Mouse (Mus musculus): Measurements from ENCODE around the gene Olfr713. TPM values are rescaled to one million over a fixed set of nuclear protein-coding genes. Genes with fewer than 3 reads are reported as not detected.

Olfr713 gene
- not detected in 2 replicates for polyA plus RNA-seq (2016; fragmentation: Nextera tagmentation; extraction: Ambion mirVana)

DNA sequence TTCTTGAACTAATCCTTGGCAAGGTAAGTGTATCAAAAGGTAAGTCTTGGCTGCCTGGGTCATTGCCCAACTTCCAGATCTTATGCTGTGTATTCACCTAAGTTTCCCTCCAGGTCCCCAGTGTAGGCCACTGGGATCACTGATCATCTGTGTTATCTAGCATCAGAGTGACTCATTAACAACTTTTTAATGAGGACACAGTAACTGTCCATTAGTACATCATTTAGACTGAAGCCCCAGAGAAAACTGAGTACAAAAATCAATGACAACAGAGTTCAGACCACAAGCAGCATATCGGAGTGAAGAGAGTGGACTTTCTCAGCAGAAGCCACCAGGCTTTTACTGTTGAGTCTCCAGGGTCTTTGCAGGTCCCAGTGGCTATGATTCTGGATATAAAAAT lies at the start of gene Olfr713:
TSS of gene Olfr713 (plus strand) at position 301 of the 400 bp plus-strand sequence.
- no peaks in the 10 kb centered on the region for H3K36me3 ChIP-seq (replicated peaks)
- H3K9me3 ChIP-seq = no peaks in the 10 kb centered on the region
- H3K4me3 ChIP-seq = no peak within 1 kb of the TSS
- WGBS = 96% methylated on average over 1 of the region's 1 CpGs
- no peak within 1 kb of the TSS for H3K27ac ChIP-seq (replicated peaks)
- no peaks in the 10 kb centered on the region for H3K4me1 ChIP-seq
- DNase-seq (ENCODE audit: low spot score) = no peak
- H3K27me3 ChIP-seq (replicated peaks; ENCODE audit: low read depth, poor library complexity, severe bottlenecking) = no peaks in the 10 kb centered on the region

DNA sequence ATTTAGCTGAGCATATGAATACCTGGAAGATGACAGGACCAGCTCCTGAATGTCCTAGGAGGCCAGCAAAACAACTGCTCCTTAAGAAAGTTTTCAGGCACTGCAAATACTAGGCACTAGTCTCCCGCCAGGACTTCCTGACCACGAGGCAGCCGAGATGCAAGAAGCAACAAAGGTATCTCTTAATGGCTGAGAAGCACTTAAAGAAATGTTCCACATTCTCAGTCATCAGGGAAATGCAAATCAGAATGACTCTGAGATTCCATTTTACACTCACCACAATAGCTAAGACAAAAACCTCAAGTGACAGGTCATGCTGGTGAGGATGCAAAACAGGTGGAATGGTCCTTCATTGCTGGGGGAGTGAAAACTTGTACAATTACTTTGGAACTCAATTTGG lies 45.7 kb upstream of the Olfr713 start:
- H3K4me1 ChIP-seq = no peaks in the 10 kb centered on the region
- no peak for DNase-seq (ENCODE audit: low spot score)
- no peaks in the 10 kb centered on the region for H3K36me3 ChIP-seq (replicated peaks)
- no peaks in the 10 kb centered on the region for H3K27me3 ChIP-seq (replicated peaks; ENCODE audit: low read depth, poor library complexity, severe bottlenecking)
- no peak overlapping the region for H3K27ac ChIP-seq (replicated peaks)
- no peak overlapping the region for H3K4me3 ChIP-seq
- H3K9me3 ChIP-seq = 0 out of 2 replicates have a peak, but pooled peaks cover 6% of the 10 kb centered on the region
- WGBS = 87% methylated on average over 3 of the region's 3 CpGs

DNA sequence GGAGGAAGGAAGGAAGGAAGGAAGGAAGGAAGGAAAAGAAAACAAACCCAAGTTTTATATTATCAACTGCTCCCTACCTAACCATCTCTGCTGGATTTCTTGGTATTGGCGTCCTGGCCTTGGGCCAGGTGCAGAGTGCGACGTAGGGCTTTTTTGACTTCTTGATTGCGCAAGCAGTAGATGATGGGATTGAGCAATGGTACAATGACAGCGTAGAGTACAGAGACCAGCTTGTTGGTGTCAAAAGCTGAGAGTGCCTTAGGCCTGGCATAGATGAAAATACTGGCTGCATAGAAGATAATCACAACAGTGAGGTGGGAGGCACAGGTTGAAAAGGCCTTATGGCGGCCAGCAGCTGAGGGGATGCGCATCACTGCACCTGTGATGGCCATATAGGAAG lies 30.2 kb upstream of the Olfr713 start:
- H3K4me3 ChIP-seq = no peak overlapping the region
- H3K27ac ChIP-seq (replicated peaks) = no peak overlapping the region
- no peak for DNase-seq (ENCODE audit: low spot score)
- 94% methylated on average over 7 of the region's 7 CpGs for WGBS
- no peaks in the 10 kb centered on the region for H3K9me3 ChIP-seq
- no peaks in the 10 kb centered on the region for H3K27me3 ChIP-seq (replicated peaks; ENCODE audit: low read depth, poor library complexity, severe bottlenecking)
- no peaks in the 10 kb centered on the region for H3K36me3 ChIP-seq (replicated peaks)
- no peaks in the 10 kb centered on the region for H3K4me1 ChIP-seq

DNA sequence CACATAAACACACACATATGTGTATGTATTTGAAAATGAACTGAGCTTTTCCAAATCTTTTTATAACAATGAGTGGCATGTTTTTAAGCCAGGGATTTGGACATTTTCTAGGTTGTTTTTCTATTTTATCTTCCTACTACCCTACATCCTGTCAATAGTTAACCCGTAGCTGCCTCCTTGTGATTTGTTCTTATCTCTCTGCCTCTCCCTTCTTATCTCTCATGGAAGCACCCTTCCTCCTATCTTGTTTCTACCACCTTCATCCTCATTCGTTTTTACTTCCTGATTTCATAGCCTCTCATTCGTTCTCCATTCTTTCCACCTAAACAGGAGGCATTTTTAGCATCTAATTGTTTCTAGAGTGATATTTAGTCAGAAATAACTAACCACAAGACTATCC lies 26.8 kb upstream of the Olfr713 start:
- Histone ChIP-seq H3K36me3 (replicated peaks) (no peaks in the 10 kb centered on the region), H3K27ac (replicated peaks) (no peak overlapping the region), H3K4me3 (no peak overlapping the region), H3K27me3 (replicated peaks; ENCODE audit: low read depth, poor library complexity, severe bottlenecking) (no peaks in the 10 kb centered on the region), H3K4me1 (no peaks in the 10 kb centered on the region), H3K9me3 (no peaks in the 10 kb centered on the region)
- no peak for DNase-seq (ENCODE audit: low spot score)
- 71% methylated on average over 3 of the region's 3 CpGs for WGBS

DNA sequence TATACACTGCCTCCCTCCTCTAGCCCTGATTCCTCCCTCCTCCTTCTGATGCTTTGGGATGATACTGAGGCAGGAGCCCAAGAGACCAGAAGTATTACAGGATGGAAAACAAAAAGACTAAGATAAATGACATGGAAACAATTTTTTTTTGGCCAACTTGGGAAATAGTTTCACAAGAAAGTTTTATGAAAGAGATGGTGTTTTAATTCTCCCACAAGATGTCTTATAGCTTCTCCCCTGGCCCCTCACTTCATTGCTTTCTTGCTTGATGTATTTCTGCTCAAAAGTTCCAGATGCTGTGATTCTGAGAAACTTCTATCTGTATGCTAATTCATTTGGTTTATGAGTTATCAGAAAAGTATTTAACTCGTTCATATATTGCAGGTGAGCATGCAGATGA lies 25.0 kb upstream of the Olfr713 start, which contains the start of gene Olfr2:
TSS of gene Olfr2 (minus strand) at position 101 of the 400 bp plus-strand sequence.
- 57% methylated on average over 1 of the region's 1 CpGs for WGBS
- no peaks in the 10 kb centered on the region for H3K36me3 ChIP-seq (replicated peaks)

DNA sequence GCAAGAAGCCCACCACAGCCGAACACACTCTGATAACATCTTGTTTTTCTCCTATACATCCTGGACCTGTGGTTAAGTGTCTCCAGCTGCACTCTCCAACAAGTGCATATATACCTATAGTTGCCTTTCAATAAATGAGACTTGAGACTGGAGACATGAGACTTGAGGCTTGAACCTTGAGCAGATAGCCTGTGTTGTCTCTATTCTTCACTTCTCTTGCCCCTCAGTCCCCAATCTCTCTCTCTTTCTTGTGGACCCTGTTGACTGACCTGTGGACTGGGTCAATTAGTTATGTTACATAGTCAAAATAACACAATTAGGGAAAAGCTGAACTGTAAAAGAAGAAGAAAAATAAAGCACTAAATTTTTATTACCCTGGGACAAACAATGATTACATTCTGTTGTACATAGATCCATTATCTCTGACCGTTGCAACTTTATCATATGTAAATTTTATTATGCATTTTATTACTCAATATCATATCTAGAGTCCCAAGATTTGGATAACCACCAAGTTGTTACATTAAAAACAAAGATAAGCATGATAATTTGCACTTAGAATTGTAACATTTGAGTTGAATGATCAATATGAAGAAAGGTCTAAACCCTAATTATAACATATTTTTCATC lies 9.1 kb downstream of the Olfr713 start:
- Histone ChIP-seq H3K36me3 (replicated peaks) (no peaks in the 10 kb centered on the region), H3K4me3 (no peak overlapping the region), H3K9me3 (no peaks in the 10 kb centered on the region), H3K27me3 (replicated peaks; ENCODE audit: low read depth, poor library complexity, severe bottlenecking) (no peaks in the 10 kb centered on the region), H3K4me1 (no peaks in the 10 kb centered on the region), H3K27ac (replicated peaks) (no peak overlapping the region)
- DNase-seq (ENCODE audit: low spot score) = no peak
- 79% methylated on average over 2 of the region's 2 CpGs for WGBS

More for the DNA sequence above, 25.0 kb upstream of the Olfr713 start, which contains the start of gene Olfr2:
- Histone ChIP-seq H3K27ac (replicated peaks) (no peak within 1 kb of the TSS), H3K4me3 (no peak within 1 kb of the TSS), H3K27me3 (replicated peaks; ENCODE audit: low read depth, poor library complexity, severe bottlenecking) (no peaks in the 10 kb centered on the region), H3K4me1 (no peaks in the 10 kb centered on the region), H3K9me3 (no peaks in the 10 kb centered on the region)
- no peak for DNase-seq (ENCODE audit: low spot score)

DNA sequence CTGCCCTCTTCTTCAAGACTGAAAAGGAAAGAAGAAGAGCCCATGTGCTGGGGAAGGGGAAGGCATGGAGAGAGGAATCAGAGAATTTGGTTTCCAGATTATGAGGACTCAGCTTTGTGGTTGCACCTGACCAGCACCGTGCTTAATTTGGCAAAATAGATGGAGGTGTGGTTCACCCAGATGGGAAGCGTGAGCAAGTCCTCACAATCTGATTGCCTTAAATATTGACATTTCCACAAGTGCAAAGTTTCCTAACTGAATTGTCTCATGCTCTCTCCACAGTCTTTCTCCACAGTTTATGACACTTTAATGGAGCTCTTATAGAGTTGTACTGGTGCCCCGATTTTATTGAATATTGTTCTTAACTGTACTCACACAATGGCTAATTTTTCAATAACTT lies 12.2 kb downstream of the Olfr713 start:
- no peaks in the 10 kb centered on the region for H3K27me3 ChIP-seq (replicated peaks; ENCODE audit: low read depth, poor library complexity, severe bottlenecking)
- H3K36me3 ChIP-seq (replicated peaks) = no peaks in the 10 kb centered on the region
- WGBS = 87% methylated on average over 3 of the region's 3 CpGs
- no peak overlapping the region for H3K27ac ChIP-seq (replicated peaks)
- H3K9me3 ChIP-seq = no peaks in the 10 kb centered on the region
- no peaks in the 10 kb centered on the region for H3K4me1 ChIP-seq
- no peak for DNase-seq (ENCODE audit: low spot score)
- H3K4me3 ChIP-seq = no peak overlapping the region

DNA sequence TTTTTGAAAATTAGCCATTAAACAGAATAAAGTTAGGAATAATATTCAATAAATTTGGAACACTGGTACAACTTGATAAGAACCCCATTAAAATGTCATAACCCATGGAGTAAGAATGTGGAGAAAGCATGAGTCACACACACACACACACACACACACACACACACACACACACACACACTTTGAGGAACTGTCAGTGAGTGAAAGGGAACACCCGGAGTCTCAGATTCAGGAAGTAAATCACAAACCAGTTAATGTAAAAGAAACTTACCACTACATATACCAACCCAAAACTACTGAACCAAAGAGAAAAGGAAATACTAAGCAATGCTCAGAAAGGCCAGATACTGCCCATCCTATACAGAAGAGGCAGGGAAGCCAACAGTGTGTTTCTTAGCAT lies 13.4 kb downstream of the Olfr713 start:
- no peak for DNase-seq (ENCODE audit: low spot score)
- H3K9me3 ChIP-seq = no peaks in the 10 kb centered on the region
- H3K4me1 ChIP-seq = no peaks in the 10 kb centered on the region
- no peak overlapping the region for H3K4me3 ChIP-seq
- H3K27ac ChIP-seq (replicated peaks) = no peak overlapping the region
- no peaks in the 10 kb centered on the region for H3K36me3 ChIP-seq (replicated peaks)
- no peaks in the 10 kb centered on the region for H3K27me3 ChIP-seq (replicated peaks; ENCODE audit: low read depth, poor library complexity, severe bottlenecking)
- 87% methylated on average over 1 of the region's 1 CpGs for WGBS

DNA sequence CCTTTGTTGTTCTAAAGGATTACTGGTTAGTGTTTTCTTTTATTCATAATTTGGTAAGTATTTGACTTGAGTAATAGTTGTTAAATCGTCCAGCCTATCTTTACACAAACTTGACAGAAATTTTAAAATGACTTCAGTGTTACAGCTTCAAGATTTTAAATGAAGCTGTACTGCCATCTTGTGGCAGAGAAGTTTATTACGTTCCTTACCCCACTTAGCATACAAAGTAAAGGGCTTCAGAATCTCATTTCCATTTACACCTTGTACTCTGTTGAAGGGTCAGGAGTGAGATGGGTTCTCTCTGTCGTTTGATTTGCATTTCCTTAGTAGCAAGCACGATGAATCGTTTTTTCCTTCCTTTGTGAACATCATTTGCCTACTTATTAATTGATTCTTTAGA lies 14.9 kb downstream of the Olfr713 start:
- no peak for DNase-seq (ENCODE audit: low spot score)
- 8% methylated on average over 5 of the region's 5 CpGs for WGBS

DNA sequence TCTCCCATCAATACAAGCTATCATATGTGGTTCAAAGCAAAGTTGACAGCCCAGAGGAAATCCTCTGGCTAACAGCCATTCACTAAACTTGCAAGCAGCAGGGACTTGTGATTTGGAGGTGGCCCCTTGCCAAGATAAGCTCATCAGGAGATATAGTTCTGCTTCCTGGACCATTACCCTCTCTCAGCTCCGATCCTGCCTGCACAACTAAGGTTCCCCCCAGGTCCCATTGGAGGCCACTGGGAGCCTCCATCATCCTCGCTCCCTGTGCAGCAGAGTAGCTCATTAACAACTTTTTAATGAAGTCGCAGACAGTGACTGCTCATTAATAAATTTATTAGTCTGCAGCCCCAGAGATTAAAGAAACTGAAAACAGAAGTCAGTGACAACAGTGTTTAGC lies 16.6 kb downstream of the Olfr713 start:
- no peaks in the 10 kb centered on the region for H3K9me3 ChIP-seq
- H3K36me3 ChIP-seq (replicated peaks) = no peaks in the 10 kb centered on the region

More for the DNA sequence above, 14.9 kb downstream of the Olfr713 start:
- Histone ChIP-seq H3K4me3 (no peak overlapping the region), H3K9me3 (no peaks in the 10 kb centered on the region), H3K27ac (replicated peaks) (no peak overlapping the region), H3K27me3 (replicated peaks; ENCODE audit: low read depth, poor library complexity, severe bottlenecking) (no peaks in the 10 kb centered on the region), H3K4me1 (no peaks in the 10 kb centered on the region), H3K36me3 (replicated peaks) (no peaks in the 10 kb centered on the region)

DNA sequence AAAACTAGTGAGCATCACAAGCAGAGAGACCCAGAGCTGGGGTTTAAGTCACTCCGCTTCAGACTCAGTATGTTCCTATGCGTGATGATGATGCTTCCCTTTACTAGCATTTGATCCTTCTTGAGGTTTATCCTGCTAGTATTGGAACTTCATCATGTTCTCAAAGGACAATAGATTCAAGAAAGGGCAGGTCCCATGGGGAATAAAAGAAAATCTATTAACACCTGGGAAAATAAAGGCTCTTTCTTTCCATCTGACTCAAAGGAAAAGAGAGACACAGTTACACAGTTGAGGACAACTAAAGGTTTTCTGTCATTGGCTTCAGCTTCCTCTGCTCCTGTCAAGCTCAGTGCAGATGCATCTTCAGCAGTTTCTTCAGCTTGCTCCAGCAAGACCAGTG lies 39.7 kb downstream of the Olfr713 start, which contains the start of gene Olfr714:
TSS of gene Olfr714 (plus strand) at position 301 of the 400 bp plus-strand sequence.
- no peak for DNase-seq (ENCODE audit: low spot score)
- no peaks in the 10 kb centered on the region for H3K36me3 ChIP-seq (replicated peaks)
- H3K27ac ChIP-seq (replicated peaks) = no peak within 1 kb of the TSS
- H3K9me3 ChIP-seq = peaks cover 14% of the 10 kb centered on the region; the same call in 1 of the 2 replicates
- H3K4me3 ChIP-seq = no peak within 1 kb of the TSS
- H3K4me1 ChIP-seq = no peaks in the 10 kb centered on the region
- H3K27me3 ChIP-seq (replicated peaks; ENCODE audit: low read depth, poor library complexity, severe bottlenecking) = no peaks in the 10 kb centered on the region
- WGBS = 89% methylated on average over 2 of the region's 2 CpGs

More for the DNA sequence above, 16.6 kb downstream of the Olfr713 start:
- 72% methylated on average over 3 of the region's 3 CpGs for WGBS
- Histone ChIP-seq H3K4me1 (no peaks in the 10 kb centered on the region), H3K27me3 (replicated peaks; ENCODE audit: low read depth, poor library complexity, severe bottlenecking) (no peaks in the 10 kb centered on the region), H3K4me3 (no peak overlapping the region), H3K27ac (replicated peaks) (no peak overlapping the region)
- no peak for DNase-seq (ENCODE audit: low spot score)
